Mouse (Mus musculus) CH12.LX (cell line): ENCODE measurements at regions not wholly inside any gene's neighbourhood (a gene's known extent, or its start where the extent isn't known, plus 50 kb on each side); places are given as distances from the start of the nearest gene placed in this dataset.
A peak's percentile ranks its signal among the peaks of the same experiment; 100 is the strongest.

Experiments
- DNase-seq: peaks from one replicate; pipeline ENCODE4 v3.0.0-alpha.2; 2013; ENCODE audit errors: extremely low read depth
- H3K27ac ChIP-seq: 2 replicates; pipeline ENCODE4 v1.5.1; 2012; ENCODE audit warnings: low read depth, mild to moderate bottlenecking, control low read depth, moderate library complexity; ENCODE audit not compliant: insufficient read depth
- H3K27me3 ChIP-seq: replicated peaks from 2 replicates; pipeline ENCODE3; 2012; ENCODE audit warnings: inconsistent platforms
- H3K36me3 ChIP-seq, 2 experiments: replicated peaks in 1 of 2; 2 replicates each; pipeline versions ENCODE3 to v1.6.1; 2012; ENCODE audit warnings: inconsistent platforms in 1 of 2, low read length in 1 of 2, mild to moderate bottlenecking in 1 of 2, mixed read lengths in 1 of 2, moderate library complexity in 1 of 2; ENCODE audit not compliant: control insufficient read depth in 1 of 2, insufficient read depth in 1 of 2
- H3K4me1 ChIP-seq, 2 experiments: 2 replicates each; pipeline ENCODE4 v1.6.1; 2012; ENCODE audit warnings: inconsistent platforms in 1 of 2, moderate library complexity in 1 of 2; ENCODE audit not compliant: insufficient read depth in 2 of 2, control insufficient read depth in 1 of 2
- H3K4me2 ChIP-seq: 2 replicates; pipeline ENCODE4 v1.6.1; 2012; ENCODE audit warnings: low read depth, mild to moderate bottlenecking, control low read depth; ENCODE audit not compliant: poor library complexity, insufficient read depth, severe bottlenecking
- H3K4me3 ChIP-seq, 3 experiments: fragments of 150-350 bp in 1 of 3; sonication (generic) in 1 of 3; replicated peaks in 1 of 3; 2 replicates each; pipeline versions ENCODE3 to v1.5.1; 2011 to 2012; ENCODE audit warnings: low read depth in 2 of 3, low read length in 2 of 3, mild to moderate bottlenecking in 2 of 3, moderate library complexity in 2 of 3, control low read depth in 1 of 3, improper control_type of control experiment in 1 of 3, inconsistent platforms in 1 of 3, mixed read lengths in 1 of 3; ENCODE audit not compliant: poor library complexity in 1 of 3
- H3K79me2 ChIP-seq: replicated peaks from 2 replicates; pipeline ENCODE4 v1.6.1; 2012; ENCODE audit warnings: mild to moderate bottlenecking, moderate library complexity; ENCODE audit not compliant: control insufficient read depth, poor library complexity, insufficient read depth, severe bottlenecking; ENCODE audit errors: extremely low read depth
- H3K9ac ChIP-seq: 2 replicates; pipeline ENCODE4 v1.6.1; 2012; ENCODE audit warnings: low read depth, mild to moderate bottlenecking, control low read depth, moderate library complexity; ENCODE audit not compliant: insufficient read depth
- H3K9me3 ChIP-seq: replicated peaks from 2 replicates; pipeline ENCODE3; 2012; ENCODE audit warnings: low read length, inconsistent platforms, mixed read lengths
- CHD1 ChIP-seq: IDR thresholded peaks from 2 replicates; pipeline ENCODE4 v1.6.1; 2012; ENCODE audit warnings: low read depth, low read length, improper control_type of control experiment, inconsistent platforms
- CTCF ChIP-seq, 2 experiments: IDR thresholded peaks in 1 of 2; conservative IDR thresholded peaks in 1 of 2; 2 replicates each; pipeline ENCODE4 v1.5.1; 2011 to 2012; ENCODE audit warnings: low read depth in 2 of 2, low read length in 2 of 2, improper control_type of control experiment in 1 of 2, inconsistent platforms in 1 of 2, mild to moderate bottlenecking in 1 of 2, moderate library complexity in 1 of 2
- E2F4 ChIP-seq: IDR thresholded peaks from 2 replicates; pipeline ENCODE4 v1.6.1; 2011; ENCODE audit warnings: low read depth, low read length, improper control_type of control experiment; ENCODE audit not compliant: insufficient replicate concordance
- ELF1 ChIP-seq: IDR thresholded peaks from 2 replicates; pipeline ENCODE4 v1.6.1; 2014; ENCODE audit warnings: low read depth, mild to moderate bottlenecking, inconsistent platforms, low read length, improper control_type of control experiment
- EP300 ChIP-seq: IDR thresholded peaks from 2 replicates; pipeline ENCODE4 v1.6.1; 2011; ENCODE audit warnings: low read length, improper control_type of control experiment
- IRF4 ChIP-seq: IDR thresholded peaks from 2 replicates; pipeline ENCODE4 v1.6.1; 2014; ENCODE audit warnings: low read depth, mild to moderate bottlenecking, inconsistent platforms, low read length, improper control_type of control experiment
- JUN ChIP-seq: IDR thresholded peaks from 2 replicates; pipeline ENCODE4 v1.6.1; 2011; ENCODE audit warnings: low read depth, mild to moderate bottlenecking, low read length, improper control_type of control experiment, moderate library complexity; ENCODE audit not compliant: insufficient read depth
- JUND ChIP-seq: conservative IDR thresholded peaks from 2 replicates; pipeline ENCODE4 v1.6.1; 2011; ENCODE audit warnings: low read depth, low read length, improper control_type of control experiment
- KAT2A ChIP-seq: IDR thresholded peaks from 2 replicates; pipeline ENCODE4 v1.6.1; 2012; ENCODE audit warnings: low read length, improper control_type of control experiment, inconsistent platforms; ENCODE audit not compliant: insufficient replicate concordance
- MAFK ChIP-seq: IDR thresholded peaks from 2 replicates; pipeline ENCODE4 v1.6.1; 2011; ENCODE audit warnings: low read length, improper control_type of control experiment; ENCODE audit not compliant: insufficient replicate concordance
- MEF2A ChIP-seq: IDR thresholded peaks from 2 replicates; pipeline ENCODE4 v1.6.1; 2014; ENCODE audit warnings: low read depth, mild to moderate bottlenecking, inconsistent platforms, low read length, improper control_type of control experiment, borderline replicate concordance
- POLR2AphosphoS2 ChIP-seq: IDR thresholded peaks from 2 replicates; pipeline ENCODE4 v1.6.1; 2011; ENCODE audit warnings: low read depth, low read length, improper control_type of control experiment
- SIN3A ChIP-seq: IDR thresholded peaks from 2 replicates; pipeline ENCODE4 v1.6.1; 2012; ENCODE audit warnings: low read length, improper control_type of control experiment, inconsistent platforms
- TCF12 ChIP-seq: IDR thresholded peaks from 2 replicates; pipeline ENCODE4 v1.6.1; 2014; ENCODE audit warnings: low read depth, mild to moderate bottlenecking, inconsistent platforms, low read length, improper control_type of control experiment
- UBTF ChIP-seq: IDR thresholded peaks from 2 replicates; pipeline ENCODE4 v1.6.1; 2012; ENCODE audit warnings: low read depth, mild to moderate bottlenecking, inconsistent platforms, low read length, improper control_type of control experiment, moderate library complexity
- USF1 ChIP-seq: IDR thresholded peaks from 2 replicates; pipeline ENCODE4 v1.6.1; 2014; ENCODE audit warnings: low read depth, mild to moderate bottlenecking, inconsistent platforms, low read length, improper control_type of control experiment
- ZMIZ1 ChIP-seq: IDR thresholded peaks from 2 replicates; pipeline ENCODE4 v1.6.1; 2012; ENCODE audit warnings: low read depth, mild to moderate bottlenecking, inconsistent platforms, low read length, improper control_type of control experiment
- dilution Hi-C: fragments of 300-500 bp; cut with MboI; formaldehyde crosslinking; loops from 2 replicates; pipeline ENCODE4 v1.14.3; 2020; ENCODE audit warnings: low sequenced_read_pairs; ENCODE audit not compliant: extremely low pct_unique_long_range_greater_than_20kb, extremely low pct_ligation_motif_present
- in situ Hi-C: fragments of 300-500 bp; cut with MboI; formaldehyde crosslinking; loops from 3 replicates; pipeline ENCODE4 v1.14.3; 2019; ENCODE audit warnings: low sequenced_read_pairs, low pct_ligation_motif_present, low pct_unique_long_range_greater_than_20kb, mixed read lengths

GRCm38 (mm10) chr3:15196101-15196500, 136.0 kb downstream of the Gm9733 start:
- DNase-seq: no peak
- H3K9me3 ChIP-seq: no peaks in the 10 kb centered on the region
- H3K4me2 ChIP-seq: peak overlapping the region; percentile 63
- dilution Hi-C loops (no loop called here), in situ Hi-C loops (loop anchor here (5.0 kb wide), 1 partner anchor 319 kb away; no protein-coding TSS in a partner anchor)
- H3K4me3 ChIP-seq: no peak overlapping the region
- H3K27ac ChIP-seq: no peak overlapping the region
- no peaks in the 10 kb centered on the region for H3K36me3 ChIP-seq
- peak overlapping the region; percentile 31 for H3K9ac ChIP-seq
- H3K4me1 ChIP-seq: peaks cover 8 to 26% of the 10 kb centered on the region in 2 experiments; a peak in 3 of 4 replicates
- no peaks in the 10 kb centered on the region for H3K27me3 ChIP-seq
- TF ChIP-seq UBTF (no peak), SIN3A (no peak), ZMIZ1 (no peak), ELF1 (no peak), CTCF (conservative IDR thresholded peaks at IDR 0.05 in 1 of 2, IDR thresholded peaks at IDR 0.05 in 1 of 2; ENCODE audit: low read depth in 2 of 2, low read length in 2 of 2) (no peak), MAFK (no peak), JUN (no peak), E2F4 (no peak), MEF2A (no peak), KAT2A (no peak)
- H3K79me2 ChIP-seq: no peaks in the 10 kb centered on the region

- no peaks in the 10 kb centered on the region for H3K79me2 ChIP-seq
- dilution Hi-C loops (no loop called here), in situ Hi-C loops (loop anchor here (5.0 kb wide), 1 partner anchor 321 kb away; no protein-coding TSS in a partner anchor)
- H3K4me1 ChIP-seq: peaks cover 11 to 41% of the 10 kb centered on the region in 2 experiments
- H3K27ac ChIP-seq: no peak overlapping the region
- no peak overlapping the region for H3K9ac ChIP-seq
- no peaks in the 10 kb centered on the region for H3K36me3 ChIP-seq
- no peak overlapping the region for H3K4me3 ChIP-seq
- peak; percentile 41 for DNase-seq
- TF ChIP-seq EP300 (peak; percentile 59), JUND (no peak), UBTF (no peak), IRF4 (peak; percentile 72), USF1 (no peak), TCF12 (no peak), ELF1 (no peak), CHD1 (no peak), JUN (no peak), POLR2AphosphoS2 (no peak)
- no peaks in the 10 kb centered on the region for H3K27me3 ChIP-seq
- 0 out of 2 replicates have a peak overlapping the region, but pooled peaks have one; percentile 1 for H3K4me2 ChIP-seq
- H3K9me3 ChIP-seq: no peaks in the 10 kb centered on the region
Measured at GRCm38 (mm10) chr3:15198086-15198485, 134.0 kb downstream of the Gm9733 start.
